Mouse (Mus musculus): ENCODE data around the gene Hipk4. TPM values are rescaled to one million over a fixed set of nuclear protein-coding genes. Genes with fewer than 3 reads are reported as not detected.
A peak's percentile ranks its signal among the peaks of the same experiment; 100 is the strongest.
"Not testable (repeated sequence)": the region's sequence is repeated elsewhere in the genome, so short reads cannot be mapped to it uniquely, and the experiment has no call there.

The Hipk4 gene
- polyA plus RNA-seq, 1 experiment = 0.48 TPM

DNA sequence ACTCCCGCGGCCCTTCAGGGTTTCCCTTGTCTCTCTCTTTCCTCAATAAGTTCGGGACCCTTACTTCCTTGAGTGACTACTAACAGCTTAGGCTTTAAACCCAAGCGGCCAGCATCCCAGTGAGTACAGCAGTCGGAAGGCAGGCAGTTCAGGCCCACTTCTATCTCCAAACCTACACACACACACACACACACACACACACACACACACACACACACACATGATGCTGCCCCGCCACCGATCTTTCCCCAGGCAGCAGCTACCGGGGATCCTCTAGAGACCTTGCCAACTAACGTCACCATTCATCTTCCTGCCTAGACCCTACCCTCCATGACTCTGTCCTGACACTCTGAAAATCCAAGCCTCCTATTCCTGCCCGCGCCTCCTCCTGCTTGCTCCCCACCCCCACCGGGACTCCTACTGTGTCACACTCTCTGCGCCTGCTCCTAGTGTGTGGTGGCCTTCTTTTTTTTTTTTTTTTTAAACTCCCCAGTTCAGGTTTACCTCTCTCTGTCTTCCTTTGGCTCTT, 35.3 kb upstream of the Hipk4 start:
- TF ChIP-seq CTCF (conservative IDR thresholded peaks at IDR 0.05; ENCODE audit: insufficient read depth, insufficient read length, low read depth, low read length) (no peak), POLR2A (IDR thresholded peaks at IDR 0.05; ENCODE audit: low read depth, low read length) (no peak)
- Histone ChIP-seq H3K27me3 (replicated peaks; ENCODE audit: control insufficient read depth, insufficient read depth, low read length) (no peaks in the 10 kb centered on the region), H3K27ac (ENCODE audit: insufficient read depth, low read depth, low read length) (peak overlapping the region; percentile 80), H3K4me3 (ENCODE audit: insufficient read depth, low read depth, low read length) (peak overlapping the region; percentile 72), H3K4me1 (ENCODE audit: control insufficient read depth, insufficient read depth, low read length) (peaks cover 14% of the 10 kb centered on the region), H3K36me3 (ENCODE audit: control insufficient read depth, insufficient read depth, low read length) (no peaks in the 10 kb centered on the region; the same call in 1 of the 2 replicates)
- 1% methylated on average over 13 of the region's 13 CpGs for WGBS
- DNase-seq = peak; percentile 82

DNA sequence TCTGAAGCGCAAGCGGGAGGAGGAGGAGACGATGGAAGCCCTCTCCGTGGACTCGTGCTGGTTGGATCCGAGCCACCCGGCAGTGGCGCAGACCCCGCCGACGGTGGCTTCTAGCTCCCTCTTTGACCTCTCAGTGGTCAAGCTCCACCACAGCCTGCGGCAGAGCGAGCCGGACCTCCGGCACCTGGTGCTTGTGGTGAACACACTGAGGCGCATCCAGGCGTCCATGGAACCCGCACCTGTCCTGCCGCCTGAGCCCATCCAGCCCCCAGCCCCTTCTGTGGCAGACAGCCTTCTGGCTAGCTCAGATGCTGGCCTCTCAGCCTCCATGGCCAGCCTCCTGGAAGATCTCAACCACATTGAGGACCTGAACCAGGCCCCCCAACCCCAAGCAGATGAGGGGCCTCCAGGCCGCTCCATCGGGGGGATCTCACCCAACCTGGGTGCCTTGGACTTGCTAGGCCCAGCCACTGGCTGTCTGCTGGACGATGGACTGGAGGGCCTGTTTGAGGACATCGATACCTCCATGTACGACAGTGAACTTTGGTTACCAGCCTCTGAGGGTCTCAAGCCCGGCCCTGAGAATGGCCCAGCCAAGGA, 33.7 kb upstream of the Hipk4 start:
- peaks cover 14% of the 10 kb centered on the region for H3K4me1 ChIP-seq (ENCODE audit: control insufficient read depth, insufficient read depth, low read length)
- 76% methylated on average over 25 of the region's 25 CpGs for WGBS
- H3K27ac ChIP-seq (ENCODE audit: insufficient read depth, low read depth, low read length) = no peak overlapping the region; the same call in 1 of the 2 replicates

DNA sequence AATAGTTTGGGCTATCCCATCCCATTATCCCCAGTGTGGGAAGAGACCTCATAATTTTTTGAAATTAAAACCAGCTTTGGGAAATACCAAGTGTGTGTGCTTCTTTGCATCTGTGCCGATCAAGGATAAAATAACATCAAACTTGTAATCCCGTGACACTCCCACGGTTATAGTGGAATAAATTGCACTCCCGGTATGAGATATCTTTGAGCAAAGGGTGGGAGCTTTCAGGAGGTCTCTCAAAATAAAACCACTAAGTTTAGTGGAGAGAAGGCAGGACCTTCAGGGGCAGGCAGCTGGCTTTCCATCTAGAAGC, 32.9 kb upstream of the Hipk4 start:
- Histone ChIP-seq H3K27me3 (replicated peaks; ENCODE audit: control insufficient read depth, insufficient read depth, low read length) (no peaks in the 10 kb centered on the region), H3K4me1 (ENCODE audit: control insufficient read depth, insufficient read depth, low read length) (peaks cover 14% of the 10 kb centered on the region), H3K36me3 (ENCODE audit: control insufficient read depth, insufficient read depth, low read length) (no peaks in the 10 kb centered on the region; the same call in 1 of the 2 replicates), H3K27ac (ENCODE audit: insufficient read depth, low read depth, low read length) (peak overlapping the region; percentile 87), H3K4me3 (ENCODE audit: insufficient read depth, low read depth, low read length) (peak overlapping the region; percentile 13)
- no peak for DNase-seq
- WGBS = 17% methylated on average over 4 of the region's 4 CpGs
- TF ChIP-seq POLR2A (IDR thresholded peaks at IDR 0.05; ENCODE audit: low read depth, low read length) (no peak), CTCF (conservative IDR thresholded peaks at IDR 0.05; ENCODE audit: insufficient read depth, insufficient read length, low read depth, low read length) (no peak)

More for the DNA sequence above, 33.7 kb upstream of the Hipk4 start:
- no peak for DNase-seq
- Histone ChIP-seq H3K4me3 (ENCODE audit: insufficient read depth, low read depth, low read length) (no peak overlapping the region), H3K27me3 (replicated peaks; ENCODE audit: control insufficient read depth, insufficient read depth, low read length) (no peaks in the 10 kb centered on the region), H3K36me3 (ENCODE audit: control insufficient read depth, insufficient read depth, low read length) (no peaks in the 10 kb centered on the region; the same call in 1 of the 2 replicates)
- TF ChIP-seq POLR2A (IDR thresholded peaks at IDR 0.05; ENCODE audit: low read depth, low read length) (no peak), CTCF (conservative IDR thresholded peaks at IDR 0.05; ENCODE audit: insufficient read depth, insufficient read length, low read depth, low read length) (no peak)

DNA sequence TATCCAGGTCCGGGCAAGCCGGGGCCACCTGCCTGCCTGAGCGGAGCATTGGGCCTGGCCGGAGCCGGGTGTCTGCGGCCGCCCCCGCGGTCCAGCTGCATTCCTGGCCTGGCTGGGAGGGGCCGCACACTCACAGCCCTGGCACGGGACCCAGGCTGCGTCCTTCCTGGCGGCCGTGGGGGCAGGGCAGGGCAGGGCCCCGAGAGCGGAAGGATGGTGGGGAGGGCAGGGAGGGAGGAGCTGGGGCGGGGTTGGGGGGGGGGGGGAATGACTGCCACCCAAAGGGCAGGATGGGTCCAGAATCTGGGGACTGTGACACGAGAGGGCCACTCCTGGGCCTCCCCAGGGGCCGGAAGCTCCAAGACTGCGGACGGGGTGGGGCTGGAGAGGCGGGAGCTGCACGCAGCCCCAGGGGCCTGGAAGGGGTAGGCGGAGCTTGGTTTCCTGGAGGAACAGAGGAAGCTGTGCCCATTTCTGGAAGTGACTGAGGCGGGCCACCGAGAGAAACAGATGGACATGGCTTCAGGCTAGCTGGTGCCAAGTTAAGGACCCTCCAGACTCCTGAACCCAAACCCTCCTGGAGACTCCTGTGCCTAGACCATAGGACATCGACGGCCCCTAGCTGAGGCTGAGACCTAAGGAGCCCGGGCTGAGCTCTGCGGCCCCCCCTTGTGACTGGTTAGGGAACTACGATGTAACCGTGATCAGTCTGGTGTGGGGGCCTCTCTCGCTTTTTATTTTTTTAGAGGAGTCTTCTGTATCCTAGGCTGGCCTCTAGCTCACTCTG, 32.3 kb upstream of the Hipk4 start:
- Histone ChIP-seq H3K27me3 (replicated peaks; ENCODE audit: control insufficient read depth, insufficient read depth, low read length) (no peaks in the 10 kb centered on the region), H3K4me3 (ENCODE audit: insufficient read depth, low read depth, low read length) (peak overlapping the region; percentile 38), H3K4me1 (ENCODE audit: control insufficient read depth, insufficient read depth, low read length) (peaks cover 14% of the 10 kb centered on the region), H3K27ac (ENCODE audit: insufficient read depth, low read depth, low read length) (peak overlapping the region; percentile 87), H3K36me3 (ENCODE audit: control insufficient read depth, insufficient read depth, low read length) (no peaks in the 10 kb centered on the region; the same call in 1 of the 2 replicates)
- peak; percentile 37 for TF ChIP-seq POLR2A (IDR thresholded peaks at IDR 0.05; ENCODE audit: low read depth, low read length)
- TF ChIP-seq CTCF (conservative IDR thresholded peaks at IDR 0.05; ENCODE audit: insufficient read depth, insufficient read length, low read depth, low read length) = peak; percentile 58
- DNase-seq = peak; percentile 98
- WGBS = 1% methylated on average over 33 of the region's 33 CpGs

DNA sequence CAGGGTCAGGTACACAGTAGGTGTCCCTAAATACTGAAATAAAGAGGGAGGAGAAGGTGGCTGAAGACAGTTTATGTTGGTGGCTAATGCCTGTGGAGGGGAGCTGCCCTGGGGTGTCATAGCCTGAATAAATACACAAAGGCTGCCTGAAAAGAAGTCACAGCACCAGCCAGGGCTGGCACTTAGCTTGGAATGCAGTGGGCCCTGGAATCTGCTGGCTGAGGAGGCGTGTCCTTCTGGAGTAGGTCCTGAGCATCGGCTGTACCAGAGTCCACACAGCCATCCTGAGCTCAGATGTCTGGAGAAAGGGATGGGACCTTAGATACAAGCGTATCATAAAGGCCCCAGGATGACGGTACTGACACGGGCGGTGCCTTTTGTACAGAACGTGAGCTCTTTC, 31.2 kb upstream of the Hipk4 start:
- Histone ChIP-seq H3K4me3 (ENCODE audit: insufficient read depth, low read depth, low read length) (no peak overlapping the region), H3K27me3 (replicated peaks; ENCODE audit: control insufficient read depth, insufficient read depth, low read length) (no peaks in the 10 kb centered on the region), H3K27ac (ENCODE audit: insufficient read depth, low read depth, low read length) (peak overlapping the region; percentile 83), H3K36me3 (ENCODE audit: control insufficient read depth, insufficient read depth, low read length) (no peaks in the 10 kb centered on the region; the same call in 1 of the 2 replicates), H3K4me1 (ENCODE audit: control insufficient read depth, insufficient read depth, low read length) (peaks cover 14% of the 10 kb centered on the region)
- WGBS = 61% methylated on average over 7 of the region's 7 CpGs
- TF ChIP-seq CTCF (conservative IDR thresholded peaks at IDR 0.05; ENCODE audit: insufficient read depth, insufficient read length, low read depth, low read length) = no peak
- TF ChIP-seq POLR2A (IDR thresholded peaks at IDR 0.05; ENCODE audit: low read depth, low read length) = no peak
- peak; percentile 61 for DNase-seq

DNA sequence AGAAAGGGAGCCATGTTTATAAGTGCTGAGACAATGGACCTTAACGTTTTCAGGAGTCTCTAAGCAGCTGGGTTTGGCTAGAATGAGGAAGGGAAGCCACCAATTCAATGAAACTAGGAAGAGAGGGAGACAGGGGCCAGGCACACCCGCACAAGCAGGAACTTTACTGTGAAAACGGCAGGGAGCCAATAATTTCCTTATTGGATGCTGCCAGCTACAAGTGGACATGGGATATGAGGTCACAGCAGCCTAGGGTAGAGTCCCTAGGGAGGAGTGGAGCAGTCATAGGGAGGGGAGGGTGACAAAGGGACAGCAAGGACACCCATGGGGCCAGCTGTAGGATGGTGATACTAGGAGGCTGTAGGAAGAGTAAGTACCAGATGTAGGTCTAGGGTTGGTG, 30.0 kb upstream of the Hipk4 start:
- no peak for DNase-seq
- Histone ChIP-seq H3K27me3 (replicated peaks; ENCODE audit: control insufficient read depth, insufficient read depth, low read length) (no peaks in the 10 kb centered on the region), H3K4me3 (ENCODE audit: insufficient read depth, low read depth, low read length) (no peak overlapping the region), H3K36me3 (ENCODE audit: control insufficient read depth, insufficient read depth, low read length) (no peaks in the 10 kb centered on the region; the same call in 1 of the 2 replicates), H3K27ac (ENCODE audit: insufficient read depth, low read depth, low read length) (no peak overlapping the region), H3K4me1 (ENCODE audit: control insufficient read depth, insufficient read depth, low read length) (peaks cover 13% of the 10 kb centered on the region)
- WGBS = 62% methylated on average over 3 of the region's 3 CpGs
- no peak for TF ChIP-seq CTCF (conservative IDR thresholded peaks at IDR 0.05; ENCODE audit: insufficient read depth, insufficient read length, low read depth, low read length)
- no peak for TF ChIP-seq POLR2A (IDR thresholded peaks at IDR 0.05; ENCODE audit: low read depth, low read length)

DNA sequence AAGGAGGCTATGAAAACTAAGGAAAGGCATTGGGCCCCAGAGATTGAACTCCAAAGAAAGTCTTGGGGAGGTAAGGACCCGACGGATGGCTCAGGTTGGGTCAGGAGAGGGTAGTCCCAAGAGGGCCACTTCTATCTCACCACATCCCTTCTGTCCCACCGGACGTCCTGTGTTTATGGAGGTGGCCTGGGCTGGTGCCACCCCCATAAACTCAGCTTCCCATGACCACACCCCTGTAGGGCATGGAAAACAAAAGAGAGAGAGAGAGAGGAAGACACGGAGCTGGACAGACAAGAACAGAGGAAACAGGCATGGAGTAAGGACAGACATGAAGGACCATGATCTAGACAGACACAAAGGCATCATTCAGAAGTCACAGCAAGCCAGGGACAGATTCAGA, 29.6 kb upstream of the Hipk4 start:
- WGBS = 75% methylated on average over 5 of the region's 5 CpGs
- Histone ChIP-seq H3K27ac (ENCODE audit: insufficient read depth, low read depth, low read length) (no peak overlapping the region), H3K27me3 (replicated peaks; ENCODE audit: control insufficient read depth, insufficient read depth, low read length) (no peaks in the 10 kb centered on the region), H3K4me3 (ENCODE audit: insufficient read depth, low read depth, low read length) (no peak overlapping the region), H3K36me3 (ENCODE audit: control insufficient read depth, insufficient read depth, low read length) (no peaks in the 10 kb centered on the region; the same call in 1 of the 2 replicates), H3K4me1 (ENCODE audit: control insufficient read depth, insufficient read depth, low read length) (peaks cover 9% of the 10 kb centered on the region)
- no peak for TF ChIP-seq POLR2A (IDR thresholded peaks at IDR 0.05; ENCODE audit: low read depth, low read length)
- no peak for TF ChIP-seq CTCF (conservative IDR thresholded peaks at IDR 0.05; ENCODE audit: insufficient read depth, insufficient read length, low read depth, low read length)
- DNase-seq = no peak

DNA sequence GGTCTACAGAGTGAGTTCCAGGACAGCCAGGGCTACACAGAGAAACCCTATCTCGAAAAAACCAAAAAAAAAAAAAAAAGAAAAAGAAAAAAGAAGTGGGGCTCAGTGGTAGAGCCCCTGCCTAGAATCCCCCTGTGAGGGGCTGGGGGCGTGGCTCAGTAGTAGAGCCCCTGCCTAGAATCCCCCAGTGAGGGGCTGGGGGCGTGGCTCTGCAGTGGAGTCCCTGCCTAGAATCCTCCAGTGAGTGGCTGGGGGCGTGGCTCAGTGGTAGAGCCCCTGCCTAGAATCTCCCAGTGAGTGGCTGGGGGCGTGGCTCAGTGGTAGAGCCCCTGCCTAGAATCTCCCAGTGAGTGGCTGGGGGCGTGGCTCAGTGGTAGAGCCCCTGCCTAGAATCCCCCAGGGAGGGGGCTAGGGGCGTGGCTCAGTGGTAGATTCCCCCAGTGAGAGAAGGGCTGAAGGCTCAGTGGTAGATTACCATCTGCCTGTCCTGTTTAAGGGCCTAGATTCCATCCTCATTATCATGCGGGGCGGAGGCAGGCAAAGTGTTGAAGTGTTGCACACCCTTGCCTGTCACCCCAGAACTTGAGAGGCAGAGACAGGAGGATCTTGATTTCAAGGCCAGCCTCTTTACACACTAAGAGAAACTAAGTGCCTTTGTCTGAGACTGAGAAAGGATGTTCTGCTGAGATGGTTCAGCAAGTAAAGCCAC, 28.3 kb upstream of the Hipk4 start:
- not testable (repeated sequence) for H3K27me3 ChIP-seq (replicated peaks; ENCODE audit: control insufficient read depth, insufficient read depth, low read length); H3K36me3 ChIP-seq (ENCODE audit: control insufficient read depth, insufficient read depth, low read length); H3K4me3 ChIP-seq (ENCODE audit: insufficient read depth, low read depth, low read length); H3K27ac ChIP-seq (ENCODE audit: insufficient read depth, low read depth, low read length); DNase-seq; H3K4me1 ChIP-seq (ENCODE audit: control insufficient read depth, insufficient read depth, low read length)
- 93% methylated on average over 9 of the region's 9 CpGs for WGBS
